ENCODE assay signal across 17 mouse cellular contexts in genomic region chr5:5206012-5206411, GRCm38 (mm10).
DNase-seq lines count a peak whose midpoint lies in the region; ATAC-seq lines count a peak whose summit lies in the region.
"Had no signal": no experiment of that assay in that cellular context is flagged by ENCODE, and none has a peak within 500 bp of the region (broad histone marks: within the 10 kb centered on the region; RNA-seq: fewer than 3 reads in every experiment).

No protein-coding gene starts in this region.

- H3K27ac ChIP-seq in midbrain, embryonic 15.5 days, result no peak overlapping the region
- H3K27ac ChIP-seq in midbrain, embryonic 13.5 days, result no peak overlapping the region
- H3K27ac ChIP-seq in hindbrain, embryonic 13.5 days, result no peak overlapping the region
- H3K27ac ChIP-seq: gastrocnemius, adult 2 months; kidney, postnatal 0 days had no signal

- 50% methylated on average over 9 of the region's 9 CpGs for WGBS in midbrain, embryonic 15.5 days
- WGBS in midbrain, embryonic 13.5 days, result 54% methylated on average over 9 of the region's 9 CpGs
- WGBS in hindbrain, embryonic 13.5 days, result 49% methylated on average over 9 of the region's 9 CpGs

- peak; percentile 1 for DNase-seq in embryo, embryonic 10.5 days (ENCODE audit: low spot score)
- DNase-seq in urinary bladder, adult 2 months (ENCODE audit: low spot score), result no peak
- DNase-seq: adrenal gland, postnatal 36 days; gastrocnemius, adult 2 months; heart, postnatal 14 days; liver, postnatal 0 days; right cerebral cortex, postnatal 4 days; thymus, adult 18-20 months had no signal

- no peak overlapping the region for H3K4me3 ChIP-seq in midbrain, embryonic 15.5 days
- no peak overlapping the region for H3K4me3 ChIP-seq in midbrain, embryonic 13.5 days (replicated peaks)
- no peak overlapping the region for H3K4me3 ChIP-seq in hindbrain, embryonic 13.5 days
- H3K4me3 ChIP-seq: gastrocnemius, adult 2 months; myocyte had no signal

- H3K27me3 ChIP-seq in midbrain, embryonic 15.5 days (replicated peaks), result no peaks in the 10 kb centered on the region
- H3K27me3 ChIP-seq in midbrain, embryonic 13.5 days, result 0 out of 2 replicates have a peak, but pooled peaks cover 3% of the 10 kb centered on the region
- H3K27me3 ChIP-seq in hindbrain, embryonic 13.5 days, result peaks cover 2% of the 10 kb centered on the region; the same call in 1 of the 2 replicates

- H3K4me1 ChIP-seq in midbrain, embryonic 15.5 days, result no peaks in the 10 kb centered on the region
- H3K4me1 ChIP-seq in midbrain, embryonic 13.5 days (replicated peaks), result peaks cover 4% of the 10 kb centered on the region; the same call in 1 of the 2 replicates
- no peaks in the 10 kb centered on the region; the same call in 1 of the 2 replicates for H3K4me1 ChIP-seq in hindbrain, embryonic 13.5 days (replicated peaks)

- H3K9ac ChIP-seq in midbrain, embryonic 15.5 days, result no peak overlapping the region
- no peak overlapping the region for H3K9ac ChIP-seq in midbrain, embryonic 13.5 days (replicated peaks)
- H3K9ac ChIP-seq in hindbrain, embryonic 13.5 days, result no peak overlapping the region
- H3K9ac ChIP-seq: liver, postnatal 0 days had no signal

- ATAC-seq in midbrain, embryonic 15.5 days (replicated peaks), result peak; percentile 37; the same call in 1 of the 2 replicates
- no peak for ATAC-seq in midbrain, embryonic 13.5 days
- peak; percentile 28; the same call in 1 of the 2 replicates for ATAC-seq in hindbrain, embryonic 13.5 days (ENCODE audit: low FRiP score)
- peak; percentile 87 for ATAC-seq in neutrophil, adult 5-6 weeks (ENCODE audit: extremely low read depth, insufficient number of reproducible peaks, low FRiP score, poor library complexity, severe bottlenecking)
- no peak for ATAC-seq in activated CD4-positive, CD25-positive, alpha-beta regulatory T cell, adult 4 months
- ATAC-seq: forebrain, embryonic 16.5 days; intestine, embryonic 16.5 days; liver, postnatal 0 days had no signal

- H3K36me3 ChIP-seq in midbrain, embryonic 15.5 days (replicated peaks), result no peaks in the 10 kb centered on the region
- no peaks in the 10 kb centered on the region for H3K36me3 ChIP-seq in midbrain, embryonic 13.5 days
- no peaks in the 10 kb centered on the region for H3K36me3 ChIP-seq in hindbrain, embryonic 13.5 days

- H3K9me3 ChIP-seq in midbrain, embryonic 15.5 days, result no peaks in the 10 kb centered on the region
- no peaks in the 10 kb centered on the region for H3K9me3 ChIP-seq in midbrain, embryonic 13.5 days
- no peaks in the 10 kb centered on the region for H3K9me3 ChIP-seq in hindbrain, embryonic 13.5 days

- no peak overlapping the region for H3K4me2 ChIP-seq in midbrain, embryonic 15.5 days
- H3K4me2 ChIP-seq in midbrain, embryonic 13.5 days (replicated peaks), result no peak overlapping the region
- H3K4me2 ChIP-seq in hindbrain, embryonic 13.5 days, result no peak overlapping the region

Comparison
In these comparisons a context has a peak if more than half of its experiments do, and no peak if none do; other contexts are left out.
1. ATAC-seq: peak in midbrain, embryonic 15.5 days (single experiment), hindbrain, embryonic 13.5 days (single experiment) and neutrophil, adult 5-6 weeks (single experiment); none in midbrain, embryonic 13.5 days (single experiment) and activated CD4-positive, CD25-positive, alpha-beta regulatory T cell, adult 4 months (single experiment).